Mouse (Mus musculus): Measurements from ENCODE around the gene Resf1.
"Not testable (repeated sequence)": the region's sequence is repeated elsewhere in the genome, so short reads cannot be mapped to it uniquely, and the experiment has no call there.

Gene Resf1

GRCm38 (mm10) chr6:149308956-149309932 is at the start of gene Resf1:
Gene Resf1, plus strand, starts transcription at chr6:149309414.
- ATAC-seq (ENCODE audit: insufficient number of reproducible peaks, low FRiP score, low TSS enrichment): peak; percentile 98

DNA sequence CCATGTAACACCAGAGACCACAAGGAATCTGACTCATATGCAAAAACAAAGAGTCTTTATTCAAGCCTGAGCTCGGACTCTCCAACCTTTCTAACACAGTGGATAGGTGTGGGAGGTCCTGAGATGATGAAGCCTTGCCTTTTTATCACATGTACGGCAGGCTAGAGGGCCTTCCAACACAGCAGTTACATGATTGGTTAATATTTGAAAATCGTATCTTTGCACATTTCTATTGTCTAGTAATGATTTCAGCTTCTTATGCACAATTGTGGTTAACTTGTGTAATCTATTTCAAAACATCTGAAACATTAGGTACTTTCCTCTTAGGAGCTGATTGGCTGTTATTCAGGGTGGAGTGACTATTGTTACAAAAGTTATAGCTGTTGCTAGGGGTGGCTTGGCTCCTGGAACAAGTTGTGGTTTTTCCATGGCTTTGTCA is 48.4 kb upstream of the Resf1 start:
- no peak for ATAC-seq (ENCODE audit: insufficient number of reproducible peaks, low FRiP score, low TSS enrichment)

GRCm38 (mm10) chr6:149267951-149268350 is 41.3 kb upstream of the Resf1 start:
- ATAC-seq (ENCODE audit: insufficient number of reproducible peaks, low FRiP score, low TSS enrichment): no peak

DNA sequence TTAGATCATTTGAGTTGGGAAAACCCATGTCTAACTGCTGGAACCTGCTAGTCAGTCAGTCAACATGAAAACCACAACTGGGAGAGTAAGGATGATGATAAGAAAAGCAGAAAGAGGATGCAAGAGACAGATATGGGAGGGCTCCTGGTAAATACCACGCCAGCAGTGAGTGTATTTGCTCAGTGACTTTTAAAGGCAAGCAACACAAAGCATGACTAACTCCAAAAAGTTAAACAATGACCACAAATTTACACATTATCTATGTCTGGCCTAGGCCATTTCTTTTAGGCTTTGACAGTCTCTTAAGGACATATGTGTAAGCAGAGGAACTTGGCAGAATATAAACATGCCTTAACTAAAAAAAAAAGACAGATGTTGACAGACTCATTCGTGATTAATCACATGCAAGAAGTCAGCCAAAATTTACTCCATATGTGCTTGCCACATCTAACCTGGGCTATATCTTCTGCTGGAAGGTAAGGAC is 30.9 kb upstream of the Resf1 start:
- ATAC-seq (ENCODE audit: insufficient number of reproducible peaks, low FRiP score, low TSS enrichment): no peak

- no peak for ATAC-seq (ENCODE audit: insufficient number of reproducible peaks, low FRiP score, low TSS enrichment)
Observed at GRCm38 (mm10) chr6:149278866-149279265, 30.3 kb upstream of the Resf1 start.

DNA sequence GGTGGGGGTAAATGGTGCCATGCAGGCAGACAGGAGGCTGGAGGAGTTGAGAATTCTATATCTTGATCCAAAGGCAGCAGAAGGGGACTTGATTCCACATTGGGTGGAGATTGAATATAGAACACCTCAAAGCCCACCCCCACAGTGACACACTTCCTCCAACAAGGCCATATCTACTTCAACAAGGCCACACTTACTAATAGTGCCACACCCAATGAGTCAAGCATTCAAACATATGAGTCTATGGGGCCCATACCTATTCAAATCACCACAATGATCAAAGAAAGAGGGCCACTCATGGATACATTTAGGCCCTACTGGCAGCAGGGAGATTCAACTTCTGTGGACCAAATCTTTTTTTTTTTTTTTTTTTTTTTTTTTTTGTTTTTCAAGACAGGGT is 28.7 kb upstream of the Resf1 start:
- no peak for ATAC-seq (ENCODE audit: insufficient number of reproducible peaks, low FRiP score, low TSS enrichment)

DNA sequence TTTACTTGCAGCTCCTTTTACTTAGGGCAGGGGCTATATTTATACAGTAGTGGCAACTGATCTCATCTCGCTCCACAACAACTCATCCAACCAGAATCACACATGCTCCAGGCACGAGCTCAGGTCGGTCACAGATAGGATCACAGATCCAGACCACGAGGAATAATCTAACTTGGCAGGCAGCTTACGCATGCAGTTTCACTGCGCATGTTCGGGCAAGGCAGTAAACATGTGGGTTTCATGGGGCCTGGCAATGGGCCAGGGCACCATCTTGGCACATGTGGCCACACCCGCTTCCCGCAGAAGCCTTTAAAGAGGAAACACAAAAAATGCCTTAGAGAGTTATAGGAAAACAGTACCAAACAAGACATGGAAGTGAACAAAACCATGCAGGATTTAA is 21.0 kb upstream of the Resf1 start:
- not testable (repeated sequence) for ATAC-seq (ENCODE audit: insufficient number of reproducible peaks, low FRiP score, low TSS enrichment)

DNA sequence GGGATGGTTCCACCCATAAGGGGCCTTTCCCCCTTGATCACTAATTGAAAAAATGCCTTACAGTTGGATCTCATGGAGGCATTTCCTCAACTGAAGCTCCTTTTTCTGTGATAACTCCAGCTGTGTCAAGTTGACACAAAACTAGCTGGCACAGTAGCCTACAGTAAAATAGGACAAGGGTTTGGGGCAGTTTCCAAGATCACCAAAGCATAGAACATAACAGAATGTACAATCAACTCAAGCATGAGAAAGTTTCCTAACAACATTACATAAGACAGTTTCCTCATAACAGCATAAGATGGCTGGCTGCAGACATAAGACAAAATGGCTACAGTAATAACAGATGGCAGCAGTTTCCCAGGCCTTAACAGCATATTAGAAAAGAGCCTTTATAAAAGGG is 6.0 kb upstream of the Resf1 start:
- ATAC-seq (ENCODE audit: insufficient number of reproducible peaks, low FRiP score, low TSS enrichment): not testable (repeated sequence)

- ATAC-seq (ENCODE audit: insufficient number of reproducible peaks, low FRiP score, low TSS enrichment): no peak
Observed at GRCm38 (mm10) chr6:149307092-149307491, 2.1 kb upstream of the Resf1 start.

GRCm38 (mm10) chr6:149307801-149308200 is 1.4 kb upstream of the Resf1 start:
- ATAC-seq (ENCODE audit: insufficient number of reproducible peaks, low FRiP score, low TSS enrichment): no peak

GRCm38 (mm10) chr6:149310226-149310625 is 1.0 kb downstream of the Resf1 start:
- ATAC-seq (ENCODE audit: insufficient number of reproducible peaks, low FRiP score, low TSS enrichment): no peak

DNA sequence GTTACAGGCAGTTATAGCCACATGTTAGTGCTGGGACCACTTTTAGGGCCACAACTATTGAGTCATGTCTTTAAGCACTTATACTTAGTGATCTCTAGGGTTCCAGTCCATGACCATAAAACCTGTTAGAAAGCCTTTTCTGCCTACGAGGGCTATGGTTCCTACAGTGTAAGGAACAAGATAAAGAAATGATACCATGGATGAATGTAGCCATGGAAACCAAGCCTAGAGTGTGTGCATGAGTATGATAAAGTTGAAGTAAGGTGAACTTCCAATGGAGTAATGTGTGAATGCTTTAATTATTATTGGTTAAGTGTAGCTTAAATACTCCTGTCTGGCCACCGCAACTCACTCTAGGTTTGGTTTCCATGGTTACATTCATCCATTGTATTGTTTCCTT is 1.8 kb downstream of the Resf1 start:
- no peak for ATAC-seq (ENCODE audit: insufficient number of reproducible peaks, low FRiP score, low TSS enrichment)

DNA sequence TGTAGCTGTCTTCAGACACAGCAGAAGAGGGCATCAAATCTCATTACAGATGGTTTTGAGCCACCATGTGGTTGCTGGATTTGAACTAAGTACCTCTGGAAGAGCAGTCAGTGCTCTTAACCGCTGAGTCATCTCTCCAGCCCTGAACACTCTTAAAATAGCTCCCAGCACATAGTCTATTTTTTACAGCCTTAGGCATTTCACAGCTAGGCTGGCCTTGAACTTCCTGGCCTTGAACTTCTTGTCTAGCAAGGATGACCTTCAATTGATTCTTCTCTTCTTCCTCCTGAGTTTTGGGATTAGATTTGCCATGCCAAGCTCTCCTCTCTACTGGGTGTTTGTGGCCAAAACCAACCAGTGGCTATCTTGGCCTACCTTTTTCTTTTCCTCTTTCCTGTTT is 2.6 kb downstream of the Resf1 start:
- ATAC-seq (ENCODE audit: insufficient number of reproducible peaks, low FRiP score, low TSS enrichment): no peak

DNA sequence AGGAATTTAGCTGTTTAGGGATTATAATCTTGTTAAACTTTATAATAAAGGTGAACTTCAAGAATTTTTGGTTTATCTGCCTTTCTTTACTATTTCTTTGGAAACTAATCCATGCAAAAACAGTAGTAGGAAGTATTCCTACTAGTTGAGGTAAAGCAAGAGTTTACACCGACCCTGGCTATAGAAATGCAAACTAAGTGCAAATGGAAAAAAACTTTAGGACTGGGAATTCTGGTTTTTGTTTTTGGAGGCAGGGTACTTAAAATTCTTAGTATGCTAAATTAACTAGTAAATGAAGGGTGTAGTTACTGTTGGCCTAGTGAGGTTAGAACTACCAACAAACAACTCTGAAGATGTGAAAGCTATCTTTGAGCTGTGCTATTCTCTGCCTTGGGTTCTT is 3.0 kb downstream of the Resf1 start:
- no peak for ATAC-seq (ENCODE audit: insufficient number of reproducible peaks, low FRiP score, low TSS enrichment)

DNA sequence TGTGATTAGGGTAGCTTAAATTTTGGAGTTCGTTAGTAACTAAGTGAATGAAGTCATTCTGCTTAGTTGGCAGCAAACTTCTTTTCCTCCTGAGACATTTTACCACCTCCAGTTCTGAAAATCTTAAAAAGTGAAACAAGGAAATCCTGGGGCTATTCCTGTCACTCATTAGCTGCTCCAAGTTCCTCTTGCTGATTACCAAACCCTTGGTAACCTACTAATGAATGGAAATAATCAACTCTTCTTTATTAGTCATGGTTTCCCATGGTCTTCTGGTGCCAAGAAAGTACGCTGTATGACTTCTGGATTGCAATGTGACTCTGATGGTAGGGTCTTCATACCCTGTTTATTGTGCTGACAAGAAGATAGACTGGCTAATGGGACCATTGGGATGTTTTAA is 5.7 kb downstream of the Resf1 start:
- ATAC-seq (ENCODE audit: insufficient number of reproducible peaks, low FRiP score, low TSS enrichment): no peak

DNA sequence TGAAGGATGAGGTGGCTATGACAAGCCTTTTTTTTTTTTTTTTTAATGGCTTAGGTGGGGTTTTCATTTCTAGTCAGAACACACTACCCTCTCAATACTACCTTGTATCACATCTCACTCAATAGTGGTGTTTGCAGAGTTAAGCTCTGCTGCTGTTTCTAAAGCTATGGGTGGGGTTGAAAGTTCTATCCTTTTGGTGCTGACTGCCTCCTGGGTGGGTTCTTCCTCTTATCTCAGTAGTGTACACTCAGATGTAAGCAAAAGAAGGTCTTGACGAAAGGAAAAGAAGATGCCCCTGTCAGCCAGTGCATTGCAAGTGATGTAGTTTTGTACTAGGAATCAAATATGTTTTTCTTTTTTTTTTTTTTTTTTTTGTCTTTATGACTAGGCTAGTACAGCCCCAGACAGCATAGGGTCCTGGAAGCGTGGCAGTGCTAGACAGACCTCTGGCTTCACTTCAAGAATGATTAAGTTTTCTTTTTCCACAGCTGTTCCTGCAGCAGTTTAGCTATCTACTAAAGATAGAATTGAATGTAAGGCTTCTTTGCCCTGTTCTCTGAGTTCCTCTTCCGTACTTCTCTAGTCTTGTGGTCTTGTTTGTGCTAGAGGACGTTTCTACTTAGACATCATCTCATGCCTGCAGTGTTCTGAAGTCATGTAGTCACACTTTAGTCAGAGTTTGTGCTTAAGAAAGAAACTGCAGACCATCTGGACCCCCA is 14.5 kb downstream of the Resf1 start:
- no peak for ATAC-seq (ENCODE audit: insufficient number of reproducible peaks, low FRiP score, low TSS enrichment)

DNA sequence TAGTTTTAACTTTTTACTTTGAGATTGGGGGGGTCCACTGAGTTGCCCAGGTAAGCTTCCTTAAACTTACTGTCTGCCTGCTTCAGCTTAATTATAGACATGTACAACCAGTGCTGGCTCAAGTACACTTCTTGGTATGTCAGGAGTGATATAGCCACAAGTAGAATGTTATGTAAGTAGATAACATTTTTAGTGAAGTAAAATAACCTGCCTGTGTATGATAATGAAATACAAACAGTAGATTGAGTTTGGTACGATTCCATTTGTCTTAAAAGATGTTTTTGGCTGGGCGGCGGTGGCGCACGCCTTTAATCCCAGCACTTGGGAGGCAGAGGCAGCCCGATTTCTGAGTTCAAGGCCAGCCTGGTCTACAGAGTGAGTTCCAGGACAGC is 15.0 kb downstream of the Resf1 start:
- no peak for ATAC-seq (ENCODE audit: insufficient number of reproducible peaks, low FRiP score, low TSS enrichment)

DNA sequence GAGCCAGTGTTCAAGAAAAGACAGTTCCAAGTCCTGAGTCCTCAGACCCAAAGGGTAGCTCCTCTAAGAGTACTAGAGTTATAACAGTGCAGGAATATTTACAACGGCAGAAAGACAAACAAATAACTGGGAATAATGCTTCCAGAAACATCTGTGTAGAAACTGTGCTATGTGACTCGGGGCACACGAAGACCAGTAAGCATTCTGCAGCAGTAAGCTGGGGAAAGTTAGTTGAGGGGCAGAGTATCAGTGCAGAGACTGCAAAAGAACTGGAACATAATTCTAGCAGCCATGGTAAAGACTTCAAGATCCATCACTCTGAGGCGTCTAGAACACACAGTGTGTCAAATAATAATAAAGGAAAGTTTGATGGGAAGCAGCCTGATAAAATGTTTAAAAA is 19.9 kb downstream of the Resf1 start:
- ATAC-seq (ENCODE audit: insufficient number of reproducible peaks, low FRiP score, low TSS enrichment): no peak

DNA sequence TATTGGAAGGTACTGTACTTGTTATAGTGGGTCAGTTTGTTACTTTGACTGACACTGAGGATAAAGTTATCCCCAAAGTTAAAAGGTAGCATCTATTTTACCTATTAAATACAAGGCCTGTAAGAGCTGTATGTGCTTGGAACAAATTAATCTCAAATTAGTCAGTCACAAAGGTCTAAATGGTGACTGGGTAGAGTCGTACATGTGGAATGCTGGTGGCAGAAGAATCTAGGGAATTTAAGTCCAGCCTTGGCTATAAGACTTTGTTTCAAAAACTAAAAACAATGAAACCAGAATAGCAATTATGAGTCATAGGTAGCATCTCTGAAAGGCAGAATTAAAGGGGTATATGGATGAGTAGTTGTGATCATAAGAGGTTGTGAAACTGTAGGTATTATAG is 21.1 kb downstream of the Resf1 start:
- no peak for ATAC-seq (ENCODE audit: insufficient number of reproducible peaks, low FRiP score, low TSS enrichment)

- no peak for ATAC-seq (ENCODE audit: insufficient number of reproducible peaks, low FRiP score, low TSS enrichment)
Observed at GRCm38 (mm10) chr6:149333036-149333435, 23.8 kb downstream of the Resf1 start.

- ATAC-seq (ENCODE audit: insufficient number of reproducible peaks, low FRiP score, low TSS enrichment): no peak
Observed at GRCm38 (mm10) chr6:149337990-149338389, 28.8 kb downstream of the Resf1 start.
